Mouse (Mus musculus) stomach, postnatal 0 days (tissue): ENCODE measurements at regions not wholly inside any gene's neighbourhood (a gene's known extent, or its start where the extent isn't known, plus 50 kb on each side); places are given as distances from the start of the nearest gene placed in this dataset.

Experiments used
- CTCF ChIP-seq: IDR thresholded peaks from 2 replicates; pipeline ENCODE4 v1.5.1; 2016; ENCODE audit warnings: antibody characterized with exemption, low read depth, mild to moderate bottlenecking, moderate library complexity
- EP300 ChIP-seq: optimal IDR thresholded peaks from 2 replicates; pipeline ENCODE3; 2016; ENCODE audit warnings: antibody characterized with exemption

GRCm38 (mm10) chr10:30089406-30089805 lies 111.0 kb downstream of the Cenpw start:
- TF ChIP-seq EP300 (no peak), CTCF (peak; percentile 69)
